Mouse (Mus musculus) activated CD4-positive, CD25-positive, alpha-beta regulatory T cell (primary cell): ENCODE measurements around the gene Dapp1. TPM values are rescaled to one million over a fixed set of nuclear protein-coding genes. Genes with fewer than 3 reads are reported as not detected.

Source experiments
- polyA plus RNA-seq, 2 experiments: library from polyadenylated mRNA; unstranded; fragments of 100-300 nt; shearing (Covaris generic); gene quantifications; one replicate each; pipeline ENCODE4 v1.2.1; 2017

Gene Dapp1
- polyA plus RNA-seq, result 100 to 1,000 TPM in 1 of 2 experiments, 10 to 100 TPM in 1; 89.7 to 113 TPM

DNA sequence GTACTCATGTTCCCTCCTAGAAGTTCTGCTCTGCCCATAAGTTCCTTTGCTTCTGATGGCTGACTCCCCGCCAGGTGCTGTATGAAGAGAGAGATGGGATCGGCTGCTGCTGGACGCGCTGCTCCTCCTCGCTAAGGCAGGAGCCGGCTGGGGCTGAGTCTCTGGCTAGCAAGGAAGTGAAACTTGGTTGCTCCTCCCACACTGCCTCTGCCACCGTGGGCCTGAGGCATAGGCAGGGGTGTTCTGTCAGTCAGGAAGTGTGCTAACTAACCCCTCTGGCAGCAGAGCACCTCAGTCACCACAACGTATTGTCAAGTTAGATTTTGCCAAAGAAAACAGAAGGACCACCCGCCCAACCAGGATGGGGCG, at the start of gene Dapp1:
Gene Dapp1, minus strand, starts transcription at position 164 of the 369 bp plus-strand sequence.

DNA sequence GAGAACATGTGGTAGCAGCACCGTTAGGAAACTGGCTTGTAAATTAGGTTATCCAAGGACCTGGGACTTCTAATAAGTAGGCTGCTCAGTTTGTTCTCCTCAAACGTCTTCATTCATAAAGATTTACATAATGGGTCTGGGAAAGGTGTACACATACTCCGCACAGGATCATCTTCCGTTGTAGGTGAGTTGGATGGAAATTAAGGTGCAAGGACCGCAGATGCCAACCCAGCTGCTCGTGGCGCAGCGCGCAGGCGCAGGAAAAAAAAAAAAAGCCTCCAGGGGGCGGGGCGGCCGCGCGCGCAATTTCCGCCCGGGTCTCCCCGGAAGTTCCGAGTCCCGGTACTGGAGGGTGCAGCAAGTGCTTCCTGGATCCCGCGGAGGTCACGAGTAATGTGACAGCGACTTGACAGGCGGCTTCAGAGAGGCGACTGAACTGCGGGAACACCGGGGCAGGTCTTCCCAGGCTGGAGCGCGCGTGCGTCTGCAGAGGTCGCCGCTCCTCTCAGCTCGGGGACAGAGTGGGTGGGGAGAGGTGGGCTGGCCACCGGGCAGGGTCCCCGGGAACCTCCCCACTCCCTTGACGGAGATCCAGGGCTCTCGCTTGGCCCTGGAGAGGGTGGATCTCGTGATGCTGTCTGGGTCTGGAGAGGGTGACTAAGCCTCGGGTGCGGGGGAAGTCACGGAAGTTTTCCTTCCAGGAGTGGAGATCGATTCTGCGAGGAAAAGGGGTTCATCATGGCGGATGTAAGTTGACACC, 63.0 kb downstream of the Dapp1 start, which contains the start of gene Lamtor3:
Gene Lamtor3, plus strand, starts transcription at position 335 of the 760 bp plus-strand sequence.

Other genes with a start within 250 kb of the Dapp1 start
- gene H2afz, start 117.1 kb downstream of the Dapp1 start, polyA plus RNA-seq, result 1,000 to 10,000 TPM; 1,242 to 1,431 TPM
- gene Dnajb14, start 113.9 kb downstream of the Dapp1 start, polyA plus RNA-seq, result 10 to 100 TPM in 1 of 2 experiments, 1 to 10 TPM in 1; 6.6 to 10.4 TPM
- gene Lamtor3, start 63.0 kb downstream of the Dapp1 start, polyA plus RNA-seq, result 10 to 100 TPM; 70.8 to 76.7 TPM
- gene 1110002E22Rik, start 83.5 kb upstream of the Dapp1 start, polyA plus RNA-seq, result under 1 TPM in 1 of 2 experiments, not detected in 1; 0.34 TPM
- not detected for gene Gm5105, start 85.8 kb upstream of the Dapp1 start, polyA plus RNA-seq
- gene Trmt10a, start 161.9 kb upstream of the Dapp1 start, polyA plus RNA-seq, result 1 to 10 TPM; 4.7 to 7.5 TPM
- gene Mttp, start 163.4 kb upstream of the Dapp1 start, polyA plus RNA-seq, result 1 to 10 TPM; 2.6 to 2.9 TPM
- not detected for gene 4930579F01Rik, start 212.3 kb upstream of the Dapp1 start, polyA plus RNA-seq
- gene Adh7, start 236.2 kb upstream of the Dapp1 start, polyA plus RNA-seq, result under 1 TPM in 1 of 2 experiments, not detected in 1; 0.29 TPM